Mouse (Mus musculus) liver, embryonic 14.5 days (tissue): ENCODE results near the gene 1810065E05Rik.

ENCODE experiments used
- CTCF ChIP-seq: IDR thresholded peaks from 2 replicates; pipeline ENCODE4 v1.5.1; 2016; ENCODE audit warnings: antibody characterized with exemption, low read depth, control low read depth
- EP300 ChIP-seq: IDR thresholded peaks from 2 replicates; pipeline ENCODE4 v1.6.1; 2016; ENCODE audit warnings: antibody characterized with exemption, low read depth

DNA sequence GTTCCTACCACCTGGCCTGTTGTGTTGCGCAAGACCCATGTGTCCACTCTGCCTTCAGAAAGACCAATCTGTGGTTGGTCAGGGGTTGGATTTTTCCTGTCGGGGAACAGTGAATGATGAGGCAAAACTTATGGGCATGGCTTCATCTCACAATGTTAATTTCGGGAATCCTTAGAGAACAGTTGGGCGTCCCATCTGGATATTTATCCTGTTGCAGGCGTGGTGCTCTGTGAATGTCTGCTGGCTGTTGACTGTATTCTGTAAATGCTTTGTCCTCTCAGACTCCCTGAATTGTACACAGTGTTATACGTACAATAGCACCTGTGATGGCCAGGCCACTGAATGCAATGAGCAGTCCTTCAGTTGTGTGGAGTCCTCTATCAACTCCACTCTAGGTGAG, 38.4 kb upstream of the 1810065E05Rik start:
- TF ChIP-seq CTCF (no peak), EP300 (no peak)
